Mouse (Mus musculus): ENCODE measurements around the gene Ect2l. TPM values are rescaled to one million over a fixed set of nuclear protein-coding genes. Genes with fewer than 3 reads are reported as not detected.

Gene Ect2l
- polyA plus RNA-seq (2015; fragmentation: Nextera tagmentation; extraction: Ambion mirVana), result 0.43 TPM in 1 of 2 replicates, not detected in the other

DNA sequence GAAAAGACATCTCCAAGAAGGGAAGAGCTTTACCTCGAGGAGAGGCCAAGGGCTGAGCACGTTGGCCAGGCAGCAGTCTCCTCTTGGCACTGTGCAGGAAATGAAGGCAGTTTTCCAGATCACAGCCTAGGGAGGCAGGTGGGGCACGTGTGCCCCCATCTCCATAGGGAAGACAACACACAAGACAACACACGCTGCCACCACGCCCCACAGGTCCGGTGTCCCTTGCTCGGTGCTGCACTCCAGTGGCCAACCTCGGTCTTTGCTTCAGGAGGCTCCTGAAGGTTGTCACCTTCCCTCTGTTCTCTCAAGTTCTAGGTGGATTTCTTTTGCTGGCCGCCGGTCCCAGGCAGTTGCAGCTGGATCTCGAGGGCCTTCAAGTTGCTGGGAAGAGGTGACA lies at the start of gene Ect2l:
TSS of gene Ect2l (minus strand) at position 165 of the 400 bp plus-strand sequence.
- 0 out of 2 replicates have a peak, but pooled peaks cover 7% of the 10 kb centered on the region for H3K4me1 ChIP-seq (ENCODE audit: control insufficient read depth, insufficient read depth, low read length)
- H3K4me3 ChIP-seq (replicated peaks; ENCODE audit: low read length), result no peak within 1 kb of the TSS
- 9% methylated on average over 11 of the region's 11 CpGs for WGBS
- no peaks in the 10 kb centered on the region for H3K36me3 ChIP-seq (ENCODE audit: control insufficient read depth, insufficient read depth, low read length)
- H3K27me3 ChIP-seq (ENCODE audit: control insufficient read depth, insufficient read depth, low read length), result no peaks in the 10 kb centered on the region
- no peak within 1 kb of the TSS; the same call in 1 of the 2 replicates for H3K27ac ChIP-seq (ENCODE audit: low read length)
- H3K9me3 ChIP-seq (replicated peaks; ENCODE audit: control insufficient read depth, low read length), result no peaks in the 10 kb centered on the region
- no peak; the same call in none of the 2 replicates for ATAC-seq (ENCODE audit: insufficient read depth, low FRiP score)
- no peak within 1 kb of the TSS for H3K9ac ChIP-seq (ENCODE audit: low read length)
- peak within 1 kb of the TSS; percentile 38 for H3K4me2 ChIP-seq (ENCODE audit: low read depth, low read length)

DNA sequence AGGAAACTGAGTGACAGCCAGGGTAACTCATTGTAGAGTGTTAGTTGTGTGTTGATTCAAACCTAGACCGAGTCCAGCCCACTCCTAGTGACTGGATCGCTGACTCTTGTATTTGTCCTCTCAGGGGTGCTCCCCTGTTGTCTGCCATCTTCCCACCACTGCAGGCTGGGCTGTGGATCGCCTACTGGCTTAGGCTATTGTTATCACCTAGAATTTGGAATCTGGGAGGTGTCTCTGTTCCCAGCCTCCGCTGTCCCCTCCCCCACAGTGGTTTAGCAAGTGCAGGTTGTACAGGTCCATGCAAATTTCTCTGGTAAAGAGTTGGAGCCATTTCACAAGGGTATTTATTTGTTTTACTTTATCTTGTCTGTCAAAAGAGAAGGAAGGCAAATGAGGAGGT lies 40.7 kb upstream of the Ect2l start:
- H3K9ac ChIP-seq (ENCODE audit: low read length), result no peak overlapping the region
- no peak overlapping the region for H3K27ac ChIP-seq (ENCODE audit: low read length)
- WGBS, result 58% methylated on average over 4 of the region's 4 CpGs
- H3K4me1 ChIP-seq (ENCODE audit: control insufficient read depth, insufficient read depth, low read length), result no peaks in the 10 kb centered on the region
- no peaks in the 10 kb centered on the region for H3K9me3 ChIP-seq (replicated peaks; ENCODE audit: control insufficient read depth, low read length)
- H3K27me3 ChIP-seq (ENCODE audit: control insufficient read depth, insufficient read depth, low read length), result no peaks in the 10 kb centered on the region
- H3K36me3 ChIP-seq (ENCODE audit: control insufficient read depth, insufficient read depth, low read length), result no peaks in the 10 kb centered on the region
- no peak overlapping the region for H3K4me3 ChIP-seq (replicated peaks; ENCODE audit: low read length)
- no peak for ATAC-seq (ENCODE audit: insufficient read depth, low FRiP score)
- H3K4me2 ChIP-seq (ENCODE audit: low read depth, low read length), result no peak overlapping the region

- Histone ChIP-seq H3K4me1 (ENCODE audit: control insufficient read depth, insufficient read depth, low read length) (no peaks in the 10 kb centered on the region), H3K4me3 (replicated peaks; ENCODE audit: low read length) (no peak overlapping the region), H3K27me3 (ENCODE audit: control insufficient read depth, insufficient read depth, low read length) (no peaks in the 10 kb centered on the region), H3K4me2 (ENCODE audit: low read depth, low read length) (no peak overlapping the region), H3K9me3 (replicated peaks; ENCODE audit: control insufficient read depth, low read length) (no peaks in the 10 kb centered on the region), H3K36me3 (ENCODE audit: control insufficient read depth, insufficient read depth, low read length) (no peaks in the 10 kb centered on the region), H3K27ac (ENCODE audit: low read length) (no peak overlapping the region), H3K9ac (ENCODE audit: low read length) (no peak overlapping the region)
- WGBS, result 36% methylated on average over 2 of the region's 2 CpGs
- ATAC-seq (ENCODE audit: insufficient read depth, low FRiP score), result no peak
Observed at GRCm38 (mm10) chr10:18243614-18244013, 32.9 kb upstream of the Ect2l start.

- Histone ChIP-seq H3K36me3 (ENCODE audit: control insufficient read depth, insufficient read depth, low read length) (no peaks in the 10 kb centered on the region), H3K9me3 (replicated peaks; ENCODE audit: control insufficient read depth, low read length) (no peaks in the 10 kb centered on the region), H3K27me3 (ENCODE audit: control insufficient read depth, insufficient read depth, low read length) (no peaks in the 10 kb centered on the region), H3K9ac (ENCODE audit: low read length) (no peak overlapping the region), H3K27ac (ENCODE audit: low read length) (no peak overlapping the region), H3K4me2 (ENCODE audit: low read depth, low read length) (no peak overlapping the region), H3K4me3 (replicated peaks; ENCODE audit: low read length) (no peak overlapping the region), H3K4me1 (ENCODE audit: control insufficient read depth, insufficient read depth, low read length) (0 out of 2 replicates have a peak, but pooled peaks cover 7% of the 10 kb centered on the region)
- ATAC-seq (ENCODE audit: insufficient read depth, low FRiP score), result no peak
- WGBS, result 83% methylated on average over 7 of the region's 7 CpGs
Observed at GRCm38 (mm10) chr10:18237191-18237590, 26.5 kb upstream of the Ect2l start.

DNA sequence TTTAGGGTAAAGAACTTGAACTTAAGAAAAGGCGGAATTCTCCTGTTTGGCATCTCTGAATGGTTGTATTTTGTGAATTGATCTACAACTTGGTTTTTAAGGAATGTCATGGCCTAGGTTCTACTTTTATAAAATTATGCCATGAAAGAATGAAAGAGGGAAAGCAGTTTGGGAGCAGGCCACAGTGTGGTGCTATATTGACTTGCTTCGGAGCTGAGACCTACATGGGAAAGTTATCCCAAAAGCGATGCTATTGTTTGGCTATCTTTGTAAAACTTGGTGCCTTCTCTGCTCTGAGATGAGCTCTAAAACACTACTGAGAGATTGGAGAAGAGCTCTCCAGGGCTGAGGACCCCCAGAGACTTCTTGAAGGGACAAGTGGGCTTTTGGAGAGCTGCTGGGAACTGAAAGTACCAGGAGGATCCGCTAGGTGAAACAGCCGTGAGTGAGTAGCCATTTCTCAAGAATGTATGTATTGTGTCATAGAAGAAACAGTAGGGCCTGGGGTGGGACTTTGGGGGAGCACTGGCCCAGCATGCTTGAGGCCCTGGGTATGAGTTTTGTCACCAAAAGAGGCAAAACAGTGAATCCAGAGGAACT lies 25.7 kb upstream of the Ect2l start:
- no peaks in the 10 kb centered on the region for H3K36me3 ChIP-seq (ENCODE audit: control insufficient read depth, insufficient read depth, low read length)
- H3K9ac ChIP-seq (ENCODE audit: low read length), result no peak overlapping the region
- H3K27ac ChIP-seq (ENCODE audit: low read length), result no peak overlapping the region
- H3K9me3 ChIP-seq (replicated peaks; ENCODE audit: control insufficient read depth, low read length), result no peaks in the 10 kb centered on the region
- H3K4me2 ChIP-seq (ENCODE audit: low read depth, low read length), result no peak overlapping the region
- no peak overlapping the region for H3K4me3 ChIP-seq (replicated peaks; ENCODE audit: low read length)
- H3K27me3 ChIP-seq (ENCODE audit: control insufficient read depth, insufficient read depth, low read length), result no peaks in the 10 kb centered on the region
- 0 out of 2 replicates have a peak, but pooled peaks cover 7% of the 10 kb centered on the region for H3K4me1 ChIP-seq (ENCODE audit: control insufficient read depth, insufficient read depth, low read length)
- 78% methylated on average over 5 of the region's 5 CpGs for WGBS
- no peak for ATAC-seq (ENCODE audit: insufficient read depth, low FRiP score)

DNA sequence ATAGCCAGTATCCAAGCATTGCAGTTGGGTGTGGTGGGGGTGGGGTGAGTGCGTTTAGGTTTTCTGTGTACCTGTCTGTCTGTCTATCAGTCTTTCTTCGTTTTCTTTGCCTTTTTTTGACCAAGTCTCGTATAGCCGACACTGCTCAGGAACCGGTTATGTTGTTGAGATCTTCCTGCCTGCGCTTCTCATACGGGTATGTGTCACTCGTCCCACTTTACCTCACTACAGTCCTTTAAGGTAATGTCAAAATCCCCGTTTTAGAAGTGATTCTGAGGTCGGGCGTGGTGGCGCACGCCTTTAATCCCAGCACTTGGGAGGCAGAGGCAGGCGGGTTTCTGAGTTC lies 24.7 kb upstream of the Ect2l start:
- no peaks in the 10 kb centered on the region for H3K9me3 ChIP-seq (replicated peaks; ENCODE audit: control insufficient read depth, low read length)
- H3K9ac ChIP-seq (ENCODE audit: low read length), result peak overlapping the region; percentile 83
- H3K4me1 ChIP-seq (ENCODE audit: control insufficient read depth, insufficient read depth, low read length), result 0 out of 2 replicates have a peak, but pooled peaks cover 7% of the 10 kb centered on the region
- no peak overlapping the region for H3K27ac ChIP-seq (ENCODE audit: low read length)
- 11% methylated on average over 14 of the region's 14 CpGs for WGBS
- peak; percentile 38; the same call in 1 of the 2 replicates for ATAC-seq (ENCODE audit: insufficient read depth, low FRiP score)
- H3K4me3 ChIP-seq (replicated peaks; ENCODE audit: low read length), result peak overlapping the region; percentile 90
- H3K36me3 ChIP-seq (ENCODE audit: control insufficient read depth, insufficient read depth, low read length), result no peaks in the 10 kb centered on the region
- H3K4me2 ChIP-seq (ENCODE audit: low read depth, low read length), result peak overlapping the region; percentile 87
- no peaks in the 10 kb centered on the region for H3K27me3 ChIP-seq (ENCODE audit: control insufficient read depth, insufficient read depth, low read length)

GRCm38 (mm10) chr10:18234560-18235401 lies 24.1 kb upstream of the Ect2l start, which contains the start of gene Ccdc28a:
Gene Ccdc28a, minus strand, starts transcription at chr10:18234998.
- WGBS, result 1% methylated on average over 41 of the region's 41 CpGs

DNA sequence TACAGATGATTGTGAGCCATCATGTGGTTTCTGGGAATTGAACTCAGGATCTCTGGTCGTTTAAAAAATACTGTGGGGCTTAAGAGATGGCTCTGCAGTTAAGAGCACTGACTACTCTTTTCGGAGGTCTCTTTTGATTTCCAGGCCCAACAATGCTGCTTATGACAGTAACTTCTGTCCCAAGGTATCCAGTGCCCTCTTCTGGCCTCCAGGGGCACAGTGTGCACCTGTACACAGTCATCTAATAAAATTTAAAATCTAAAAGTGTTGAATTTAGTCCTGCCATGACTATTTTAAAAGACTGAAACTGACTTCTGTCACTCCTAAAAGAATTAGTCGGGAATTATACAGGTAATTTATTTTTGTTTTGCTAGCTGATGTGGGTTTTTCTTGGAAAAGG lies 23.2 kb upstream of the Ect2l start:
- H3K9ac ChIP-seq (ENCODE audit: low read length), result no peak overlapping the region
- H3K36me3 ChIP-seq (ENCODE audit: control insufficient read depth, insufficient read depth, low read length), result no peaks in the 10 kb centered on the region
- no peak for ATAC-seq (ENCODE audit: insufficient read depth, low FRiP score)
- H3K4me3 ChIP-seq (replicated peaks; ENCODE audit: low read length), result peak overlapping the region; percentile 90; the same call in 1 of the 2 replicates
- H3K4me2 ChIP-seq (ENCODE audit: low read depth, low read length), result peak overlapping the region; percentile 87
- 0 out of 2 replicates have a peak, but pooled peaks cover 7% of the 10 kb centered on the region for H3K4me1 ChIP-seq (ENCODE audit: control insufficient read depth, insufficient read depth, low read length)
- no peaks in the 10 kb centered on the region for H3K9me3 ChIP-seq (replicated peaks; ENCODE audit: control insufficient read depth, low read length)
- WGBS, result 53% methylated on average over 3 of the region's 3 CpGs
- H3K27ac ChIP-seq (ENCODE audit: low read length), result no peak overlapping the region
- H3K27me3 ChIP-seq (ENCODE audit: control insufficient read depth, insufficient read depth, low read length), result no peaks in the 10 kb centered on the region

More at GRCm38 (mm10) chr10:18234560-18235401, 24.1 kb upstream of the Ect2l start, which contains the start of gene Ccdc28a:
- Histone ChIP-seq H3K9me3 (replicated peaks; ENCODE audit: control insufficient read depth, low read length) (no peaks in the 10 kb centered on the region), H3K9ac (ENCODE audit: low read length) (peak within 1 kb of the TSS; percentile 83), H3K4me1 (ENCODE audit: control insufficient read depth, insufficient read depth, low read length) (0 out of 2 replicates have a peak, but pooled peaks cover 7% of the 10 kb centered on the region), H3K27ac (ENCODE audit: low read length) (peak within 1 kb of the TSS; percentile 66), H3K27me3 (ENCODE audit: control insufficient read depth, insufficient read depth, low read length) (no peaks in the 10 kb centered on the region), H3K4me3 (replicated peaks; ENCODE audit: low read length) (peak within 1 kb of the TSS; percentile 90), H3K4me2 (ENCODE audit: low read depth, low read length) (peak within 1 kb of the TSS; percentile 87), H3K36me3 (ENCODE audit: control insufficient read depth, insufficient read depth, low read length) (no peaks in the 10 kb centered on the region)
- peak; percentile 98 for ATAC-seq (ENCODE audit: insufficient read depth, low FRiP score)

DNA sequence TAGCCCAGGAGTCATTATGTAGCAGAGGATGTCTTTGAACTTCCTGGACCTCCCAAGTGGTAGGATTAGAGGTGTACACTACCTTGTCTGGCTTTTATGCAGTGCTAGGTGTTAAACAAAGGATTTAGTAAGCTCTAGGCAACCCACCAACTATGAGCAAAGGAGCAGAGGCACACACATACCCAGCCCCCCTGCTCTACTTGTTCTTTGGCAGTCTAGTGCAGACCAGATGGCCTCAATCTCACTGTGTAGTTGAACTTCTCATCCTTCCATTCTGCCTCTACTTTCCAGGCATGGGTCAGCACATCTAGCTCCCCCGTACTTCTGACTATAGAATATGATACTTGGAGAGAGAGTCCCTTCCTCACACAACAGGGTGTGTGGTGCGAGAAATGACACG lies 13.7 kb upstream of the Ect2l start:
- Histone ChIP-seq H3K4me1 (ENCODE audit: control insufficient read depth, insufficient read depth, low read length) (no peaks in the 10 kb centered on the region), H3K4me3 (replicated peaks; ENCODE audit: low read length) (no peak overlapping the region), H3K9me3 (replicated peaks; ENCODE audit: control insufficient read depth, low read length) (no peaks in the 10 kb centered on the region), H3K9ac (ENCODE audit: low read length) (no peak overlapping the region), H3K36me3 (ENCODE audit: control insufficient read depth, insufficient read depth, low read length) (no peaks in the 10 kb centered on the region), H3K27me3 (ENCODE audit: control insufficient read depth, insufficient read depth, low read length) (no peaks in the 10 kb centered on the region), H3K27ac (ENCODE audit: low read length) (no peak overlapping the region), H3K4me2 (ENCODE audit: low read depth, low read length) (no peak overlapping the region)
- no peak for ATAC-seq (ENCODE audit: insufficient read depth, low FRiP score)
- WGBS, result 87% methylated on average over 3 of the region's 3 CpGs
